Mouse (Mus musculus): Measurements from ENCODE around the gene Serinc2.
A peak's percentile ranks its signal among the peaks of the same experiment; 100 is the strongest.

DNA sequence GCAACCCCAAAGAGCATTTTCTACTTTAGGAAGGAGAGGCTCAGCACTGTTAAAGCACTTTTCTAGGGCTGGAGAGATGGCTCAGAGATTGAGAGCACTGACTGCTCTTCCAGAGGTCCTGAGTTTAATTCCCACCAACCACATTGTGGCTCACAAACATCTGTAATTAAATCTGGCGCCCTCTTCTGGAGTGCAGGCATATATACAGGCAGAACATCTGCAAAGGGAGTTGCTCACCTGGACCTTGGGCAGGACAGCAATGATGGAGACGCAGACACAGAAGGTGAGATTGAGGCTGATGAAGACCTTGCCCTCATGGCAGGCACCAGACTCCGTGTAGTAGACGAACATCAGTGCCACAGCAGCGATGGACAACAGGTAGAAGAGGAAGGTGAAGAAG is 18.6 kb downstream of the Serinc2 start:
- TF ChIP-seq CTCF (IDR thresholded peaks at IDR 0.05; ENCODE audit: low read depth) (peak; percentile 74), EP300 (IDR thresholded peaks at IDR 0.05; ENCODE audit: low read depth) (no peak)
